10 mouse cellular contexts compared by ENCODE assay signal in genomic region chrX:95999601-96000000, GRCm38 (mm10). TPM values are rescaled to one million over a fixed set of nuclear protein-coding genes. Genes with fewer than 3 reads are reported as not detected.
DNase-seq lines count a peak whose midpoint lies in the region; ATAC-seq lines count a peak whose summit lies in the region.
"Had no signal": no experiment of that assay in that cellular context is flagged by ENCODE, and none has a peak within 500 bp of the region (broad histone marks: within the 10 kb centered on the region; RNA-seq: fewer than 3 reads in every experiment).

No protein-coding gene starts in this region.

- H3K9ac ChIP-seq in heart, embryonic 11.5 days (ENCODE audit: low read depth, low read length): no peak overlapping the region
- H3K9ac ChIP-seq: heart, embryonic 15.5 days had no signal

- no peak overlapping the region for H3K4me2 ChIP-seq in heart, embryonic 11.5 days
- H3K4me2 ChIP-seq: heart, embryonic 15.5 days had no signal

- no peak overlapping the region for H3K27ac ChIP-seq in embryonic facial prominence, embryonic 10.5 days (replicated peaks)
- no peak overlapping the region for H3K27ac ChIP-seq in heart, embryonic 11.5 days (ENCODE audit: low read depth, low read length)
- H3K27ac ChIP-seq: heart, embryonic 15.5 days had no signal

- no peaks in the 10 kb centered on the region for H3K4me1 ChIP-seq in embryonic facial prominence, embryonic 10.5 days
- H3K4me1 ChIP-seq in heart, embryonic 11.5 days (ENCODE audit: control insufficient read depth, insufficient read depth, low read length): no peaks in the 10 kb centered on the region
- H3K4me1 ChIP-seq: heart, embryonic 15.5 days had no signal

- H3K4me3 ChIP-seq in embryonic facial prominence, embryonic 10.5 days: no peak overlapping the region
- no peak overlapping the region for H3K4me3 ChIP-seq in heart, embryonic 11.5 days (ENCODE audit: low read depth, low read length)
- H3K4me3 ChIP-seq: heart, embryonic 15.5 days had no signal

- ATAC-seq in heart, embryonic 11.5 days (replicated peaks; ENCODE audit: insufficient number of reproducible peaks, low FRiP score, low TSS enrichment): no peak

- DNase-seq in spleen, adult 18-20 months: peak; percentile 12 to 25
- no peak for DNase-seq in spleen, adult 12 weeks (ENCODE audit: low spot score)
- DNase-seq in c-Kit-positive CD71-positive TER-119-negative erythroid progenitor cells, embryonic 14.5 days (ENCODE audit: low read depth): peak; percentile 9
- peak; percentile 52 for DNase-seq in naive thymus-derived CD4-positive, alpha-beta T cell, adult 2 months (ENCODE audit: low read depth)
- DNase-seq in embryonic facial prominence, embryonic 10.5 days (ENCODE audit: low spot score): no peak
- no peak for DNase-seq in layer of hippocampus, postnatal 10 days (ENCODE audit: low spot score in 2 of 2)
- DNase-seq in heart, postnatal 4 days: no peak
- DNase-seq: adrenal gland, postnatal 36 days had no signal

- peaks cover 14% of the 10 kb centered on the region; the same call in 1 of the 2 replicates for H3K27me3 ChIP-seq in embryonic facial prominence, embryonic 10.5 days (replicated peaks; ENCODE audit: low read depth, poor library complexity, severe bottlenecking)
- no peaks in the 10 kb centered on the region for H3K27me3 ChIP-seq in heart, embryonic 11.5 days (ENCODE audit: control insufficient read depth, insufficient read depth, low read length)
- H3K27me3 ChIP-seq: heart, embryonic 15.5 days had no signal

- H3K36me3 ChIP-seq in embryonic facial prominence, embryonic 10.5 days (replicated peaks): no peaks in the 10 kb centered on the region
- no peaks in the 10 kb centered on the region for H3K36me3 ChIP-seq in heart, embryonic 11.5 days (ENCODE audit: control insufficient read depth, insufficient read depth, low read length)
- H3K36me3 ChIP-seq: heart, embryonic 15.5 days had no signal

- H3K9me3 ChIP-seq in embryonic facial prominence, embryonic 10.5 days: no peaks in the 10 kb centered on the region
- H3K9me3 ChIP-seq in heart, embryonic 11.5 days (replicated peaks; ENCODE audit: control insufficient read depth, low read length): no peaks in the 10 kb centered on the region
- H3K9me3 ChIP-seq: heart, embryonic 15.5 days had no signal

- WGBS in embryonic facial prominence, embryonic 10.5 days: 75% methylated on average over 6 of the region's 6 CpGs
- WGBS in heart, embryonic 11.5 days (ENCODE audit: insufficient replicate concordance): 68% methylated on average over 6 of the region's 6 CpGs

RNA-seq across cellular contexts. Expression of gene Las1l, which starts 42.8 kb away (rescaled TPM):
- 75.1 and 80.8 TPM in 2 replicates for polyA plus RNA-seq in embryonic facial prominence, embryonic 10.5 days (2016; fragmentation: Nextera tagmentation; extraction: Ambion mirVana)
- 10 to 100 TPM; 63.7 to 84.3 TPM for total RNA-seq in layer of hippocampus, postnatal 10 days (2021)
- polyA plus RNA-seq in heart, embryonic 11.5 days (2014; fragmentation: Nextera tagmentation; extraction: Ambion mirVana): 34.2 and 45.8 TPM in 2 replicates
- 10 to 100 TPM; 35.7 to 36.2 TPM for total RNA-seq in heart, postnatal 4 days (2021)

Comparison
In these comparisons a context has a peak if more than half of its experiments do, and no peak if none do; other contexts are left out.
1. DNase-seq: peak in spleen, adult 18-20 months (2 of 2), c-Kit-positive CD71-positive TER-119-negative erythroid progenitor cells, embryonic 14.5 days (single experiment) and naive thymus-derived CD4-positive, alpha-beta T cell, adult 2 months (single experiment); none in spleen, adult 12 weeks (single experiment), embryonic facial prominence, embryonic 10.5 days (single experiment), layer of hippocampus, postnatal 10 days (0 of 2) and heart, postnatal 4 days (single experiment).